Mouse (Mus musculus) mature B cell (primary cell): Measurements from ENCODE around the gene Ttll11.

Experiments used
- in situ Hi-C: fragments of 300-500 bp; cut with MboI; formaldehyde crosslinking; loops from 2 replicates; pipeline ENCODE4 v1.14.3; 2019

Ttll11 gene

DNA sequence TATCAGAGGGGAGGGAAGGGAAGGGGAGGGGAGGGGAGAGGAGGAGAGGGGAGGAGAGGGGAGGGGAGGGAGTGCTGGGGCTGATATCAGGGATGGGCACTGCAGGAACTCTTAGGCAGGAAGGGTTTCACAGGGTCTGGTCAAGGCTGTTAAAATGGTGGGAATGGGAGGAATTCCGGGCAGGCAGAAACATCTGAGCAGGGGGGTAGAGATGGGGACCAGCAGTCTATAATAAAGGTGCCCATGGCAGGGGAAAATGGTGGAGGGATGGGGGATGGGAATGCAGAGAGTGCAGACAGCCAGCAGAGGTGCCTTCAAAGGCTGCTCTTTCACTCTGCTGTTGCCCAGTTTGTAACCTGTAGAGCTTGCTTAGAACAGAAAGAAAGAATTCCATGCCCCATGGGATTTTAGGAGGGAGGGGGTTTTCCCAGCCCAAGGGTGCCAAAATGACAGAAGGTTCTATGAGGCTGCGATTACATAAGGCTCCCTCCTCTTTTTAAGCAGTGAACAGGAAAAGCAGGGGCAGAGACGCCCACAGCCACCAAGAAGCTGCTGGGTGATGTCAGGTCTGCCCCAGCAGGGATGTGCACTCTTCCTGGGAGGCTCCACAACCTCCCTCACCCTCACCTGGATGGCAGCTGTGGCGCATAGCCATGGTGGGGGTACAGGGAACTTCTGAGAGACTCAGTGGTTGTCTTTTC is 211.0 kb downstream of the Ttll11 start:
- in situ Hi-C loops = no loop called here

DNA sequence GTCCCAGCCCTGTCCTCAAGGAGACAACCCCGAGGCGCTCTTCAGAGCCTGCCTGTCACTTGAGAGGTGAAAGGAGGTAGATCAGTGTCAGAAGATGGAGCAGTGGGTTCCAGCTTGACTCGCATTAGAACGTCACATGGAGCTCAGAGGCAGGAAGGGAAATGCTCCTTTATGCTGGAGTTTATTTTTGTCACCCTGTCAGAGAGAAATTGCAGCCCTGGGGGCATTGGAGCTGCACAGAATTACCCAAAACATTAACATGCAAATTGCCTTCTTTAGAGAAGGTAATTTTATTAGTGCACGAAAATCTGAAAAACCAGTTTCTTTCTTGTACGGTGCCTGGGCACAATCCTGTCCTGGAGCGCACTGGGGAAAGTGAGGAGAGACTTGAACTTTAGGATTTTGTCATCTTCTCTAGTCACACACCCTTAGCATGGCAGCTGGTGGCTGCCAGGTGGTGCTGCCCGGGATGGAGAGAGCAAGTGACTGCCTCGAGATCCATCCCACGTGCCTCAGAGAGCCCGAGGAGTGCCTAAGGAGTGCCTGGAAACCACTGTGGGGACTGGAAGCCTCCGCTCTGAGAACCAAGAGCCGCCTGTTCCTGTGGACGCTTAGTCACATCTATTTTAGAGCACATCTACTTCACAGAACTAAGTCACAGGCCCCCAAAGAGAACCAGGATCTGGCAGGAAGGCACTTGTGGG is 211.7 kb downstream of the Ttll11 start:
- in situ Hi-C loops = no loop called here

DNA sequence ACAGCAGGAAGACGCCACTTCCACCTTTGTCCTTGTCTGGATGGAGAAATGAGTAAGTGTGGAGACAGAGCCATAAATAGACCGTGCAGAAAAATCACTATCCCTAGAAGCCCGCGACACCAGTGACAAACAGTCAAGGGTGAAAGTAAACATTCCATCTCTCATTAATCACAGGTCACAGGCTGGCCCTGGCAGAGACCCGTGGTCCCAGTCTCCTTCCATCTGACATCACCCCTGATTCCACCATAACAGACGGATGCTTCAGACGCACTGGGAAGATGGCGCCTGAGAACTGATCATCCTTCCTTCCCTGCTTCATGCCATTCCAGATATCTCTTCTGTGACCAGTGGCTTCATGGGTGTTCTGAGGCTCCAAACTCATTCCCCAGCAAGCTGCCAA is 215.4 kb downstream of the Ttll11 start:
- in situ Hi-C loops = no loop called here

DNA sequence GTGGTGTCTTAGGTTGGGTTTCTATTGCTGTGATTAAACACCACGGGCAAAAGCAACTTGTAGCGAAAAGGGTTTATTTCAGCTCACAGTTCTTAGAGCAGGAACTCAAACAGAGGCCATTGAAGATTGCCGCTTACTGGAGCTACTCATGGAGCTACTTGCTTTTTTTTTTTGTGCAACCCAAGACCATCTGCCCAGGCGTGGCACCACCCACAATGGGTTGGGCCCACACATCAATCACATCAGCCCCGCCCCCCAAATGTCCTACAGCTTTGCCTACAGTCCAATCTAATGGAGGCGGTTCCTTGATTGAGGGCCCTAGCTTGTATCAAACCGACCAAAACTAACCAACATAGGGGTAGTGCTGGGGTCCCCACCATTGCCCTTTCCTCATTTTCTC is 215.9 kb downstream of the Ttll11 start:
- in situ Hi-C loops = no loop called here

DNA sequence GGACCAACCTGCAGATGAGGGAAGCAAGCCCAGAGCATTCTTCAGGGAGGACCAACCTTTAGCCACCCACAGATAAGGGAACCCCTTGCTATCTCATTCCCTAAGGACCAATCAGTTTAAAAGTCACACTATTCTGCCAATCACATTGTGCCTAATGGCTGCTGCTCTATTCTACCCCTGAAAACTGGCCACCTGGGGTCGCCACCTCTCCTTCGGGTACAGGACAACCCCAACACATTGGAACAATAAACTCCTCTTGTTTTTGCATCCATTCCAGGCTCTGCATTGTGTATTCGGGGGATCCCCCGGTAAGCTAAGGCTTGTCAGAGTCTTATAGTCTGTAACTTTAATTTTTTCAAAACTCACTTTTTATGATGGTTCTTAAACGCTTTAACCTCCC is 218.3 kb downstream of the Ttll11 start:
- in situ Hi-C loops = no loop called here

DNA sequence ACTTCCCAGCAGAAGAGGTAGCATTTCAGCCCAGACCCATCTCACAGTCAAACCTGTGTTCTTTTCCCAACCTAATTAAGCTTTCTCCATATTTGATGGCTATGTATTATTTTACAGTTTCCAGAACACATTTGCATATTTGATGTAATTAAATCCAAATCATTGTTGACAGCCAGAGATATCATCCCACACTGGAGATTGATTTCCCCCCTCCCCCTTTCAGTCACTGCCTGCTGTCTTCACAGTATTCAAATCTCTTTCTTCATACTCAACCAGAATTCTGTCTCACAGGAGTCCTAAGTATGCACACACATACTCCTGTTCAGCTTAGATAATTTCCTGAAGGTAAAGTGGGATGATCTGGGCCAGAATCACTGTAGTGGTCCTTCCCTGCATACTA is 218.8 kb downstream of the Ttll11 start:
- in situ Hi-C loops = no loop called here

DNA sequence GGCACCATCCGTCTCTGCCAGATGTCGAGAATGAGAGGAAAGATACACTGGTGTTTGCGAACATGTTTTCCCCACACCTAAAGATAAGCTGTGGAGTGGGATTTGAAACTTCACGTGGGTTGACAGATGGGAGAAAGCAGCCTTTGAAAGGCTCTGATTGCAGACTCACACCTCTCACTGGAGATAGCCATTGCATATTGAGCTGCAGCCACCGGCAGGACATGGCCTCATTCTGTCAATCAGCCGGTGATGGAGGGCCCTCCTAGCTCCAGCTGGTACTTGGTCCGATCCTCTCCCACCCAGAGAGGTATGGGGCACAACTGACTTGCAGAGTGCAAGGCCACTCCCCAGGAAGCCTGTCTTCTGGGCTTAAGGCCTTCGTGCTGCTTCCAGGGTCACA is 219.4 kb downstream of the Ttll11 start:
- in situ Hi-C loops = no loop called here

DNA sequence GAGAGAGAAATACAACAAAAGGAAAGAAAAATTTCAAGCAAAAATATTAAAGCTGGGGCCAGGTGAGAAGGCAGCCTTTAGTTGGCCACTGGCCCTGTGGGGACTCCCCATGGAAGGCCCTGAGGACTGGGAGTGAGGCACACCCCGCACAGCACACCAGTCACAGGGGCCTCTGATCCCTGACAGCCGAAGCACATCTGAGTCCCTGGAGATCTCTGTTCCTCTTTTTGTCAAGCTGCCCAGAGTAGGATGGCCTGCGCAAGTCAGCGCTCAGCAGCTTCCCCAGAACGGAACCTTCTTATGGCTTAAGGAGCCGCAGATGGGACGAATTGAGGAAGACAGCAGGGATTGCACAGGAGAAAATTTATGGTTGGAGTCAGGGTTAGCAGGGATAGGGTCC is 223.2 kb downstream of the Ttll11 start:
- in situ Hi-C loops = no loop called here

DNA sequence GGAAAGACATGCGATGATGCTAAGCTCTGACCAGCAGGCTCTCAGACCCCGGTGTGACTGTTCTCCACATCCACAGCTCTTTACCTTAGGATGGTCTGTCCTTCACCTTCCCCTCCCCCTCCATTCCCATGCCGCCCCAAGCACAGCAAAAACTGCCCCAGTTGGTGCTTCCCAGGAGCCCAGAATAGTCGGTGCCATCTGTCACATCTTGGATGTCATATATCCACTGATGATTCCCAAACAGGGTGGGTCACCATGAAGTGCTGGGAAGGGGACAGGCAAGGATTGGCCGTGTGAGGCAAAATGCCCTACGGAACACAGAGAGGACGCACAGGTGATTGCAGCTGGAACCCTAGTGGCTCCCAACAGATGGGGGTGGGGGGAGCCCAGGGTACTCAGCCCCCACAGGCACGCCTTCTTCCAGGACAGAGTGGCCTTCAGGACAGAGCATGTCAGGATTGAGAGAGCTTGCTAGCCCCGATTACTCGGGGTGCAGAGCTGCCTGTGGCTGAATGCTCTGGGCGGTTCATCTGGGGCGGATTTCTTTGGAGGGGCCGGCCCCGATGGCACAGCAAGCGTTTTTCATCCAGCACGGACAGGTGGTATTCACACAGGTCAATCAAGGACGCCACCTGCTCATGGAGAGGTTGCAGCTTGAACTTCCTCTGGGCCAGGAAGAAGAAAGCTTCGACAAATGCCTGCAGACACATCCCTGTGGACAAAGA is 227.8 kb downstream of the Ttll11 start:
- in situ Hi-C loops = no loop called here

DNA sequence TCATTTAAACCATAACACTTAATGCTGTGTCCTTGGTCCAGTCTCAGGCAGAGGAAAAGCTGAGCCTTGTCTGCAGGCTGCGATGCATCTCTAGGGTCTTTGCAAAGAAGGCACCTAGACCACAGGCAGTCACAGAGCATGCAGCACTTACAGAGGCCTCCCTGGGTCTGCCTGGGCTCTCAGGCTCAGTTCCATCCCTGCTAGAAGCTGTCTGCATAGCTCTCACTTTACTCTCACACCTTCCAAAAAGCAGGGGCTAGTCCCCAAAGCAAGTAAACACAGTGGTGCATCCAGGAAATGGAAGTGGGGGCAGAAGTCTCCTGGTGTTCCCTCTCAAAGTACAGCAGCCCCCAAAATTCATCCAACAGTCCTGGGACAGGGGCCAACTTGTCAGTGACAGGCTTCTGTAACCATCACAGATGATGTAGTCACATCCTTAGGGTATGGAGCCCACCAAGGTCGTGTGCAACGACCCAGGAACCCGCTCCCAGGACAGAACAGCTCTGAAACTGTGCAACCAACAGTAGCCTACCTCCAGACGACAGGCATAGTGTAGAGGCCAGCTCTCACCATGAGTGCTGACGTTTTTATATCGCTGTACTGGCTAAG is 229.1 kb downstream of the Ttll11 start:
- in situ Hi-C loops = no loop called here

DNA sequence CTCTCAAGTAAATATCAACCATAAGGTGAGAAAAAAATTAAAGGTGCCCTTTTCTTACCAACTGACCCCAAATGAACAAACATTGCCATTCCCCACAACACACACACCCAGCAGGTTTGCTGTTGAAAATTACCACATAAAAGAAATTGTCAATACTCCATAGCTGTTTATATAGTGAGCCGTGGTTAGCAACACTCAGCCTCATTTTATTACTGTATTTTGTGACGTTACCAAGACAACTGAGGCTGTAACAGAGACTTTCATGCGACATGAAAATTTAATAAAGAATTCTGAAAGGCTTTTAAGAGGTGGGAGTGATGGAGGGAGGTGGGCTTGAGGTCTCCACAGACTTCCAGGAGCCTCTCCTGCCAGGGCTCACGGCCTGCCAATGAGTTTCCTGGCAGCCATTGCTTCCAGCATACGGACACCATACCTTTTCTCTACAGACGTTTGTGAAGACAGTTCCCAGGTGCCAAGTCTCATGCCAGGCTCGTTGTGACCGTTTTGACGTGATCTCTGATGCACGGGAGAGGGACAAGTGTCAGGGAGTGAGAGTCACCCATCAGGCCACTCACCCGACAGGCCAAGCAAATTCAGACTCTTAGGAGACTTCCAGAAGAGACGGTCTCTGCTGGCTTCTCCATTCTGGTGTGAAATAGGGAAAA is 232.2 kb downstream of the Ttll11 start:
- in situ Hi-C loops = no loop called here

DNA sequence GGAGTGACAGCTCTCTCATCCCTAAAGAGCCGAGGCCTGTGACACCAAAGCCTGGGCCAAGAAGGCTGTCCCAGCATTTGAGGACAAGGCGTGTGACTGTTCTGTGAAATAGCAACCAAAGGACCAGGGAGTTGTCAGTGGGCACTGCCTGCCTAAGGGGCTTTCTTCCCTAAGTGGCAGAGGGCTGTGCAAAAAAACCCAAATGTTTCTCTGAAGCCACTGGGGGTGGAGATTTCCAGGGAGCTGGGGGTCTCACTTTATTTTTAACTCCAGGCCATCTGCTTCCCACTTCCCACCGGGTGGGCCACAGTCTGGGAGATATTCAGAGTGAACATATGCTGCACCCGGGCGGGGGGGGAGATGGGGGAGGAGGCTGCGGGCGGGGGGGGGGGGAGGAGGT is 233.1 kb downstream of the Ttll11 start:
- in situ Hi-C loops = no loop called here

DNA sequence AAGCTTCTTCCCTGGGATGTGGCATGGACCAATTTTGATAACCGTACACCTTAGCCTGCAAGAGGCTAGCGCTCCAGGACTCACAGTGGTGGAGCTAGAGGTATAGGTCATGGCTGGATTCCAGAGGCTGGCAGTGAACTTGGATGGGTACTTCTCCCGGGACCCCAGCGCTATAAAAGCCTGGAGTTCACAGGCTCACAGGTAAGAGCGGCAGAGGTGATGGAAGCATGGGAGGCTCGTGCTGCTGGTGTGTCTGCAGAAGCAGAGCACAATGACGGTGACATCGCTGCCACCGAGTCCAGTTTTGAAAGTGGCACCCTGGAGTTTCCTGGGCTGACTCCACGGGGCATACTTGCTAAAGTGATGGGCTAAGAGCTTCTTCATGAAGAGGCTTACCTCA is 233.8 kb downstream of the Ttll11 start:
- in situ Hi-C loops = no loop called here

DNA sequence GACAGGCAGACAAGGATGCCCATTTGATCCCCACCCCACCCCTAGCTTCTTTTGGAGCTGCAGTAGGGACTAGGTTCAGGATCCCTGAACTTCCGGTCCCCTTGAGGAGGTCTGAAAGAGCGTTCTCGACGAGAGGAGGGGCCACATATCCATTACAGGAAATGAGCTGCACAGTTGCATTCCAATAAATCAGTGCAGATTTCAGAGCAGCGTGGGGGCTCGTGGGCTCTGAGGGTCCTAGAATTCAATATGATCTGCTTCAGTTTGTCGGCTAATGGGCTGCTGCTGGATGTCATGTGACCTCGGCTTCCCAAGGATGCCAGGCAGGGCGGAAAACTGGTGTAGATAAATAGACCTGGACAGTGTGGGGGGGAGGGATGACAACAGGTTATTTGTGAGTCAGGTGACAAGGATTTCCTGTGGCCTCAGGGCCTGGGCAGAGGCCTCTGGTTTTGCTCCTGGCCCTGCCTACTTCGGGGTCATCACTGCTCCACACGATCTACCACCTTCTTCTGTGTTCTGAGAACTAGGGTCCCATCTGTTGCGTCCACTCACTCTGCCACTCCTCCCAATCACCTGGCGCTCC is 240.0 kb downstream of the Ttll11 start:
- in situ Hi-C loops = no loop called here

DNA sequence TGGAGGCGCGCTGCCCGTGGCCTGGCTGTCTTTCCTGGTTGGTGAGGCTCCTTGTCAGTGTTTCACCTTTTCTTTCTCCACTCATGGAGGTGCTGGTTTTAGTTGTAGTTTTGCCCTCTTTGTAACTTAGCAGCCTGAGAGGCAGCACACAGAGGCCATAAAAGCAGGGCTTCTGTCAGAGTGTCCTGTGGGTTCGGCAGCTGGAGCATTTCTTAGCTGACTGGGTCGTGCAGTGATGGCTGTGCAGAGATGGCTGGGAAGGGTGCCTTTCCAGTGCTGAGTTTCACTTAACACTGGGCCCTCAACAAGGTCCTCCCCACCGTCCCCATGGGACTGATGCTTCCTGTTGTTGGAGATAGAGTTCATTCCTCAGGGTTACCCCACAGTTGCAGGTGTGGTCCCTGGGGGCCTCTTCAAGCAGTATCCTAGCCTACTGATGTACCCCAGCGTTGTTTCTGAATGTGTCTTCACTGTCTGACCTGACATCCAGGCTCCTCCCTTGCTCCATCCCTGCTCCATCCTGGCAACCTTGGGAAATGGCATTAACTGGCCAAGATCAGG is 242.2 kb downstream of the Ttll11 start:
- in situ Hi-C loops = no loop called here

DNA sequence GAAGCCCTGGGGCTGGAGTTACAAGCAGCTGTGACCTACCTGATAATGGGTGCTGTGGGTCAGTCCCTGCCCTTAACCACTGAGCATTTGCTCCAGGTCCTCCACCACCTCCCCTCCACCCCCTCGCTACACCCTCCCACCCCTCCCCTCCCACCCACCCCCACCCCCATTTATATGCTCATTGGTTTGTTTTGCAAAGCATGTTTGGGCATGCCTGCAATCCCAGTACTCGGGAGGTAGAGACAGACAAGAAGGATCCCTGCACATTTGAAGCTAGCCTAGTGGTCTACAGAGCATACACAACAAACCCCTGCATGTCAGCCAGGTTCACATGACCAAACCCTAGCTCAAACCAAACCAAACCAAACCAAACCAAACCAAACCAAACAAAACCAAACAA is 243.7 kb downstream of the Ttll11 start:
- in situ Hi-C loops = no loop called here

DNA sequence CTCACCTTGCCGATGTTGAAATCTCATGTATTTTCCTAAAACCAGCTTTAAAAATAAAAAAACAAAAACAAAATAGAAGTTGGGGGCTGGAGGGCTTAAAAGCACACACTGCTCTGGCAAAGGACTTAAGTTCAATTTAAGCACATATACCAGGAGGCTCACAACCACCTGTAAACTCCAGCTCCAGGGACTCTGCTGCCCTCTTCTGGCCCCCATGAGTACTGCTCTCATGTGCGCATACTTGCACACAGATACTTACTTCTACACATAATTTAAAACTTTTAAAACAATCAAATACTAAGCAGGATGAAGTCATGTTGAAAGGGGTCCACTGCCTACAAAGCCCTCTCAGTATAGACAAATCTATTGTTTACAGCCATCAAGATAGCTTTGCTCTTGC is 244.7 kb downstream of the Ttll11 start:
- in situ Hi-C loops = no loop called here

DNA sequence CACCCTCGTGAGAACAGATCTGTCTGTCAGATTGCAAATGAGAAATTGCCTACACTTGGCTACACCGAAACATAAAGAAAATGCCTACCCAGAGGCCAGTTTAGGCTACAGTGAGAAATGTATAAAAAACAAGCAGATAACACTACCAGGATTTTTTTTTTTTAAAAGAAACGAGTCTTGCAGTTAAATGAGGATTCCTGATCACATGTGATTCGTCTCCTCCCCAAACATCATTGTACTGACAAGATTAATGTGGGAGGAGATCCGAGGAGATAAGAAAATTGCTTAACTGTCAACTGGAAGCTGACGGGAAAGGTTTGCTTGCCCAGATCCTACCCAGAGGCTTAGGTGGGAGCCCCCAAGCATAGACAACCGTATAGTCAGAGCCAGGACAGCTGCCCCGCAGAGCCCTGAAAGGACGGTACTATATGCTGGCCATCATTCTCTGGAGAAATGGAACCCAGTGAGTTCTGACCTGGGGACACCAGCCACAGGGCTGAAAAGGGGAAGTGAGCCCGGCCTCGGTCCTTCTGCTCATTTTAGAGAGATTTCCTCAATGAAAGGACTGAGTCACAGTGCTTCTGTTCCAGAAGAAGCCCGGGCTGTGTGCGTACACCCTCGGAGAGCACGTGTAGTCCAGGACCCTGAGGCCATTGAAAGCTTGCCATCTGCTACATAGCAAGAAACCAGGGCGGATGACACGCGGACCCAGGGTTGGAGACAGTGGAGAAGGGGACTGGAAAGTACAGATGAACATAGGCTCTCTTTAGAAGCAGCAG is 247.9 kb downstream of the Ttll11 start:
- in situ Hi-C loops = no loop called here

DNA sequence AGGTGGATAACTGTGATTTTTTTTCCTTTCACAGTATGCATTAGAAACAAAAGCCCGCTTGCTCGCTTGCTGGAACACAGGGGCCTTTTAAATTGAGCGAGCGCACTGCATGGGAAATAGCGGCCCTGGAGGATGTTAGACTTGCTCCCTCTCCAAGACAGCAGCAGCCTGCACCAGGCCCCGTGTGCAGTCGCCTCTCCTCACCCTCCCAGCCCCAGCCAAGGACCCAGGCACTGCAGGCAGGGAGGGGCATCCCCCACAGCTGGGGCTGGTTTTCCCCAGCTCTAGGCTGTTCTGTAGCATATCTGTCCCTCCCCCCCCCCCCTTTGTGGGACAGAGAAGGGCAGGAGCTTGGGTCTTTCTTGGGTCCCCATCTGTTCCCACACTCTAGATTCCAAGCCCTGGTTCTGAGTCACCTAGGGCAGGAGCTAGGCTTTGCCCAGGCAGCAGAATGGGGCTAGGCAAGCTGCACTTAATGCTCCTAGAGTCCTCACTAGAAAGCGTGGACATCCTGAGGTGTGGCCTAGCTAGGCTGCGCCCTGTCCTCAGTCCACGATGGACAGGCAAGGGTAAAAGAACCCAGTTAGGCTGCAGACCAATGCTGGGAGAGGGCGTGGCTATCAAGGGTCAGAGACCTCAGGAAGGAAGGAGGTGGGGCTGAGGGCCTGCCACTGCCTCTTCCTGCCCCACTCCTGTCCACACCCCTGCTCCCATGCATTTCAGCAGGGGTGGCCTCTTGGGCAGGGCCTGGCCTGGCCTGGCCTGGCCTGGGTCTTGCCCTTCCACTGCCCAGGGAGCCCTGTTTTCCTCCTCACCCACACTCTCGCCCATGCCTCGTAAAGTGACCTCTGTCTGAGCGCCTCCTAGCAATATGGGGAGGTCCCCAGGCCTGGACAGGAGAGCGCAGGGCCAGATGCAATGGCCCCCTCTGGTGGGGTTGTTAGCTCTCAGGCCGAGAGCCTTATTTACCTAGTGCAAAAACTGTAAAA is 250.3 kb downstream of the Ttll11 start:
- in situ Hi-C loops = no loop called here
